Mouse (Mus musculus) kidney, embryonic 14.5 days (tissue): ENCODE measurements around the gene Gabbr2. TPM values are rescaled to one million over a fixed set of nuclear protein-coding genes. Genes with fewer than 3 reads are reported as not detected.

Experiments used
- polyA plus RNA-seq: library from polyadenylated mRNA; unstranded; fragments of >200 nt; fragmentation: Nextera tagmentation; extraction: Ambion mirVana; gene quantifications from 2 replicates; pipeline ENCODE4 v1.2.1, GENCODE M21; 2014

Gabbr2 gene
- polyA plus RNA-seq, 1 experiment from 2014 or later = 0.43 TPM

Other genes with a start within 250 kb of the Gabbr2 start
- gene Anks6, start 65.6 kb upstream of the Gabbr2 start, polyA plus RNA-seq = 3.8 and 7.2 TPM in 2 replicates
- gene Galnt12, start 100.0 kb upstream of the Gabbr2 start, polyA plus RNA-seq = 7.0 and 10.0 TPM in 2 replicates
- 16.3 and 21.8 TPM in 2 replicates for gene Col15a1, start 216.3 kb upstream of the Gabbr2 start, polyA plus RNA-seq